Mouse (Mus musculus) hindbrain, embryonic 14.5 days (tissue): ENCODE results near the gene Keap1. TPM values are rescaled to one million over a fixed set of nuclear protein-coding genes. Genes with fewer than 3 reads are reported as not detected.

ENCODE experiments used
- ATAC-seq: fragments of 200-750 bp; cut with Nextera tagmentation; 2 replicates; pipeline ENCODE4 v1.8.0; 2017; ENCODE audit warnings: moderate number of reproducible peaks, mild to moderate bottlenecking, moderate TSS enrichment, moderate library complexity; ENCODE audit not compliant: low FRiP score
- DNase-seq: peaks from one replicate; pipeline ENCODE4 v3.0.0-alpha.2; 2015; ENCODE audit warnings: low spot score
- H3K27ac ChIP-seq: fragments of 300-500 bp; sonication (generic); 2 replicates; pipeline ENCODE4 v1.5.1; 2014; ENCODE audit warnings: mild to moderate bottlenecking, moderate library complexity
- H3K27me3 ChIP-seq: fragments of 300-500 bp; sonication (generic); 2 replicates; pipeline ENCODE4 v1.6.1; 2014; ENCODE audit warnings: mild to moderate bottlenecking, low read length, mixed read lengths; ENCODE audit not compliant: control insufficient read depth, insufficient read depth
- H3K36me3 ChIP-seq: fragments of 300-500 bp; sonication (generic); replicated peaks from 2 replicates; pipeline ENCODE4 v1.6.1; 2014; ENCODE audit not compliant: control insufficient read depth, insufficient read depth
- H3K4me1 ChIP-seq: fragments of 300-500 bp; sonication (generic); replicated peaks from 2 replicates; pipeline ENCODE4 v1.6.1; 2014; ENCODE audit warnings: antibody characterized with exemption, low read length, mixed read lengths; ENCODE audit not compliant: control insufficient read depth, insufficient read depth
- H3K4me2 ChIP-seq: fragments of 300-500 bp; sonication (generic); replicated peaks from 2 replicates; pipeline ENCODE4 v1.6.1; 2014; ENCODE audit warnings: mild to moderate bottlenecking, moderate library complexity
- H3K4me3 ChIP-seq: fragments of 300-500 bp; sonication (generic); replicated peaks from 2 replicates; pipeline ENCODE4 v1.5.1; 2014; ENCODE audit warnings: mild to moderate bottlenecking, low read length
- H3K9ac ChIP-seq: fragments of 300-500 bp; sonication (generic); 2 replicates; pipeline ENCODE4 v1.6.1; 2014
- H3K9me3 ChIP-seq: fragments of 300-500 bp; sonication (generic); 2 replicates; pipeline ENCODE4 v1.6.1; 2016; ENCODE audit warnings: low read length; ENCODE audit not compliant: control insufficient read depth
- WGBS: fragments of 180-500 bp; shearing (Covaris S2); extraction: QIAGEN DNeasy Blood & Tissue Kit; methylation state at CpG from one replicate; pipeline ENCODE4 v1.1.7; 2014; 5-methylcytosine and 5-hydroxymethylcytosine counted together
- polyA plus RNA-seq: library from polyadenylated mRNA; unstranded; fragments of >200 nt; fragmentation: Nextera tagmentation; extraction: Ambion mirVana; gene quantifications from 2 replicates; pipeline ENCODE4 v1.2.1, GENCODE M21; 2014

Keap1 gene
- polyA plus RNA-seq, 1 experiment from 2014 or later, result 43.6 TPM

- ATAC-seq (no peak), DNase-seq (no peak)
- H3K4me2 ChIP-seq, result no peak overlapping the region
- WGBS, result 38% methylated on average over 17 of the region's 17 CpGs
- H3K27me3 ChIP-seq, result peaks cover 60% of the 10 kb centered on the region
- no peaks in the 10 kb centered on the region for H3K9me3 ChIP-seq
- H3K4me3 ChIP-seq, result no peak overlapping the region
- H3K9ac ChIP-seq, result no peak overlapping the region
- H3K36me3 ChIP-seq, result no peaks in the 10 kb centered on the region
- H3K27ac ChIP-seq, result no peak overlapping the region
- peaks cover 5% of the 10 kb centered on the region; the same call in 1 of the 2 replicates for H3K4me1 ChIP-seq
These were observed 10.7 kb upstream of the Keap1 start for GRCm38 (mm10) chr9:21249629-21250508.

GRCm38 (mm10) chr9:21248326-21248725, 9.2 kb upstream of the Keap1 start, which contains the start of gene S1pr5:
S1pr5 (minus strand) TSS chr9:21248443.
- H3K27me3 ChIP-seq, result peaks cover 75% of the 10 kb centered on the region
- no peaks in the 10 kb centered on the region for H3K9me3 ChIP-seq
- no peak for ATAC-seq
- H3K4me3 ChIP-seq, result no peak within 1 kb of the TSS
- peaks cover 15% of the 10 kb centered on the region; the same call in 1 of the 2 replicates for H3K4me1 ChIP-seq
- H3K9ac ChIP-seq, result no peak within 1 kb of the TSS
- H3K36me3 ChIP-seq, result no peaks in the 10 kb centered on the region
- no peak within 1 kb of the TSS for H3K27ac ChIP-seq
- no peak for DNase-seq
- no peak within 1 kb of the TSS for H3K4me2 ChIP-seq
- WGBS, result 2% methylated on average over 30 of the region's 30 CpGs

- DNase-seq (no peak), ATAC-seq (no peak)
- no peak overlapping the region for H3K9ac ChIP-seq
- no peak overlapping the region for H3K4me2 ChIP-seq
- peaks cover 89% of the 10 kb centered on the region for H3K27me3 ChIP-seq
- WGBS, result 75% methylated on average over 1 of the region's 1 CpGs
- peaks cover 15% of the 10 kb centered on the region; the same call in 1 of the 2 replicates for H3K4me1 ChIP-seq
- H3K27ac ChIP-seq, result no peak overlapping the region
- no peaks in the 10 kb centered on the region for H3K36me3 ChIP-seq
- no peaks in the 10 kb centered on the region for H3K9me3 ChIP-seq
- no peak overlapping the region for H3K4me3 ChIP-seq
These were observed 7.2 kb upstream of the Keap1 start for GRCm38 (mm10) chr9:21246342-21246741.

- Histone ChIP-seq H3K36me3 (no peaks in the 10 kb centered on the region), H3K27me3 (peaks cover 77% of the 10 kb centered on the region), H3K4me1 (peaks cover 15% of the 10 kb centered on the region; the same call in 1 of the 2 replicates), H3K9ac (peak overlapping the region; percentile 61), H3K4me2 (peak overlapping the region; percentile 83), H3K9me3 (no peaks in the 10 kb centered on the region), H3K27ac (peak overlapping the region; percentile 57; the same call in 1 of the 2 replicates), H3K4me3 (peak overlapping the region; percentile 44)
- WGBS, result 2% methylated on average over 16 of the region's 16 CpGs
- ATAC-seq, result 0 out of 2 replicates have a peak, but pooled peaks have one; percentile 1
- DNase-seq, result no peak
These were observed 5.9 kb upstream of the Keap1 start for GRCm38 (mm10) chr9:21245113-21245487.

DNA sequence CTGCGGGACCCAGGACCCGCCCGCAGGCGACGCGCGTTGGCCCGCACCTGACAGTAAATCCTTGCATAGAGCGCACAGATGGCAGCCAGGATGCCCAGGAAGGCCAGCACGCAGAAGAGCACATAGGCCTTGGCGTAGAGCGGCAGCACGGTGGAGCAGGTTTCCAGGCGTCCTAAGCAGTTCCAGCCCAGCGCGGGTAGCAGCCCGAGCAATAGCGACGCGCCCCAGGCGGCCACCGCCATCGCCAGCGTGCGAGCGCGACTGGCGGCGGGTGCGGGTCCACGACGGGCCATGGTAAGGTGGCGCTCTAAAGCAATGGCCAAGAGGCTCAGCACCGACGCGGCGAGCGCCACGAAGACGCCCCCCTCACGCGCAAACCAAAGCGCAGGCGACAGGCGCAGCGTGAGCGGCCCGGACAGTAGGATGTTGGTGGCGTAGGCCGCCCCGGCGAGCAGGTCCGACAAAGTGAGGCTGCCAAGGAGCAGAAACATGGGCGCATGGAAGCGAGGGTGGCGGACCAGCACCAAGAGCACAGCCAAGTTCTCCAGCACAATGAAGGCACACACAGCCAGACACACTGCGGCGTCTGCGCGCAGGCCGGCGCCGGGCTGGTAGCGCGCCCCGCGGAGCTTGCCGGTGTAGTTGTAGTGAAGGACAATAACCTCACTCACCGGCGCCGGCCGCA, 5.4 kb upstream of the Keap1 start:
- peak overlapping the region; percentile 61 for H3K9ac ChIP-seq
- peak overlapping the region; percentile 83 for H3K4me2 ChIP-seq
- under 1% methylated on average over 72 of the region's 72 CpGs for WGBS
- no peaks in the 10 kb centered on the region for H3K9me3 ChIP-seq
- H3K27me3 ChIP-seq, result peaks cover 72% of the 10 kb centered on the region
- DNase-seq (peak; percentile 52), ATAC-seq (peak; percentile 63)
- H3K36me3 ChIP-seq, result no peaks in the 10 kb centered on the region
- H3K27ac ChIP-seq, result peak overlapping the region; percentile 57
- peaks cover 15% of the 10 kb centered on the region; the same call in 1 of the 2 replicates for H3K4me1 ChIP-seq
- H3K4me3 ChIP-seq, result peak overlapping the region; percentile 44

DNA sequence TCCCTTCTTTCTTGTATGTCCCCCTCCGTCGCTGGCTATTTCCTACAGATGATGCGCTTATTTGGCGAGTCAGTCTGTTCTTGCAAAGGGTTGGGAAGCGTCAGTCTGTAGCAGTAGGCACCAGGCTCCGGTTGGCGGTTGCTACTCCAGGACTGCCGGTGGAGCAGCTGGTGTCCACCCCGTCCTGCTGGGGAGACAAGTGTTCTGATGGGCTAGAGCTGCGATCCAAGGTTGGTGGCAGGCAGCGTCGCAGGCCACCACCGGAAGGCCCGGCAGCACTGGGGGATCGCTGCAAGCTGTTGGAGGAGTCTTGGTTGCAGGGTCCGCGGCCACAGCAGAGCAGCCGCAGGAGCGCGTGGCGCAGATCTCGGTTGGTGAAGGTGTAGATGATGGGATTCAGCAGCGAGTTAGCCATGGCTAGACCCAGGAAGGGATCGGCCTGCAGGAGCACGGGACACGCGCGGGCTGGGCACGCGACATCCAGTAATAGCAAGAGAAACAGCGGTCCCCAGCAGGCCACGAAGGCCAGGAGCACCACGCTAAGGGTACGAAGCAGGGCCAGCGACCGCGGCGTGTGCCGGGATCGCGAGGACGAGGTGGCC, 4.8 kb upstream of the Keap1 start:
- Histone ChIP-seq H3K4me2 (peak overlapping the region; percentile 83), H3K36me3 (no peaks in the 10 kb centered on the region), H3K4me1 (peaks cover 15% of the 10 kb centered on the region; the same call in 1 of the 2 replicates), H3K9ac (peak overlapping the region; percentile 61), H3K27me3 (peaks cover 65% of the 10 kb centered on the region), H3K4me3 (peak overlapping the region; percentile 44), H3K9me3 (no peaks in the 10 kb centered on the region), H3K27ac (peak overlapping the region; percentile 57)
- DNase-seq (no peak), ATAC-seq (no peak)
- WGBS, result 4% methylated on average over 42 of the region's 42 CpGs

DNA sequence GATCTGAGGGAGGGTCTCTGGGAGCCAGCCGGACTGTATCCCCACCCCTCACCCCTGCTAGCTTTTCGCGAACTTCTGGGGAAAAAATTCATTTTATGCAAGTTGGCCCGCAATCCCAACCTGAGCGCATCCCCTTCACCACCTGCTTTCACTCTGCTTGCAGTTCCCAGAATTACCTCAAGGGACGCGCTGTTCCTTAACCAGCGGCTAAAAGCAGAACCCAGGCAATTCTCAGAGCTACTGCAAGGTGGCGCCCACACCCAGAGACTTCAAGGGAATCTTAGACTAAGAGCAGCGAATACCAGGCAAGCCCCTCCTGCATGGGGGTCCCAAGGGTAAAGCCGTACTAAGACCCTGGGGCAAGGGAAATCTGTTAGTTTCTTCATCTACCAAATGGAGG, 2.2 kb upstream of the Keap1 start:
- 2% methylated on average over 11 of the region's 11 CpGs for WGBS

DNA sequence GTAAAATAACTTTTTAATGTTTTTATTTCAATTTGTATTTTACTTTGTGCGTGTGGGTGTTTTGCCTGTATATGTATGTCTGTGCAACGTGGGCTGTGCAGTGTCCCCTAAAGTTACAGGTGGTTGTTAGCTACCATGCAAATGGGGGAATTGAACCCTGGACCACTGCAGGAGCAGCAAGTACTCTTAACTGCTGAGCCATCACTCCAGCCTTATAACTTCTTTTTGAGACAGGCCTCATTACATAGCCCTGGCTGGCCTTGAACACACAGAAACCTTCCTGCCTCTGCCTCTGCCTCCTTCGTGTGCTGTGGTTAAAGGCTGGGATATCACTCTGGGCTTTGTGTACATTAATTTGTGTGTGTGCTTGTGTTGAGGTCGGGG, 296 bp upstream of the Keap1 start:
- ATAC-seq (no peak), DNase-seq (no peak)
- Histone ChIP-seq H3K27ac (no peak overlapping the region), H3K4me2 (peak overlapping the region; percentile 65), H3K9me3 (no peaks in the 10 kb centered on the region), H3K27me3 (peaks cover 25% of the 10 kb centered on the region), H3K9ac (peak overlapping the region; percentile 98), H3K36me3 (peaks cover 10% of the 10 kb centered on the region), H3K4me1 (peaks cover 28% of the 10 kb centered on the region), H3K4me3 (peak overlapping the region; percentile 92)
- 35% methylated on average over 4 of the region's 4 CpGs for WGBS

More for the DNA sequence above, 2.2 kb upstream of the Keap1 start:
- H3K27ac ChIP-seq, result no peak overlapping the region
- peaks cover 43% of the 10 kb centered on the region for H3K27me3 ChIP-seq
- peaks cover 25% of the 10 kb centered on the region for H3K4me1 ChIP-seq
- ATAC-seq, result no peak
- DNase-seq, result peak; percentile 84
- no peaks in the 10 kb centered on the region for H3K9me3 ChIP-seq
- no peak overlapping the region for H3K4me3 ChIP-seq
- H3K36me3 ChIP-seq, result no peaks in the 10 kb centered on the region; the same call in 1 of the 2 replicates
- no peak overlapping the region for H3K4me2 ChIP-seq
- no peak overlapping the region for H3K9ac ChIP-seq
